Mouse (Mus musculus): ENCODE data around the gene Akap3. TPM values are rescaled to one million over a fixed set of nuclear protein-coding genes. Genes with fewer than 3 reads are reported as not detected.
A peak's percentile ranks its signal among the peaks of the same experiment; 100 is the strongest.

Akap3 gene
- 0.08 and 0.17 TPM in 2 replicates for polyA plus RNA-seq (2016; fragmentation: Nextera tagmentation; extraction: Ambion mirVana)

DNA sequence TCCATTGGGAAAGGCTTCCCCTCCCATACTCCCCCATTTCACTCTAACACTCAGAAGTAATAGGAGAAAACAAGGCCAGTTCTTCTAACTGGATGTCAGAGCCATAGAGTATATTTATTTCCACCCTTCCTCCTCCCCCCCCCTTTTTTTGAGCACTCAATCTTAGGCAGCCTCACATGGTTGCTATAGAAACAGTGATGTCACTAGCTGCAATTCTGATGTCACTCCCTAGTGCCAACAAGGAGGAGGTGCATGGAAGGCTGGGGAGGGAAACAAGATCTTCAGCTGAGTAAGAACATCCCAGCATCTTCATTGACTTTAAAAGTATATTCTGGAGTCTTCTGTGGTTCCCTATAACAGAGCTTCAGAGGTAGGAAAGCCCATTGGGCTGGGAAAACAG lies at the start of gene Akap3:
TSS of gene Akap3 (plus strand) at position 218 of the 400 bp plus-strand sequence.
- no peaks in the 10 kb centered on the region for H3K36me3 ChIP-seq
- H3K27ac ChIP-seq: no peak within 1 kb of the TSS
- no peaks in the 10 kb centered on the region; the same call in 1 of the 2 replicates for H3K27me3 ChIP-seq (replicated peaks)
- H3K4me1 ChIP-seq: peaks cover 7% of the 10 kb centered on the region
- H3K9ac ChIP-seq: no peak within 1 kb of the TSS
- ATAC-seq (ENCODE audit: low FRiP score, low read depth): no peak
- no peaks in the 10 kb centered on the region for H3K9me3 ChIP-seq
- no peak within 1 kb of the TSS for H3K4me2 ChIP-seq (replicated peaks)
- no peak within 1 kb of the TSS for H3K4me3 ChIP-seq

DNA sequence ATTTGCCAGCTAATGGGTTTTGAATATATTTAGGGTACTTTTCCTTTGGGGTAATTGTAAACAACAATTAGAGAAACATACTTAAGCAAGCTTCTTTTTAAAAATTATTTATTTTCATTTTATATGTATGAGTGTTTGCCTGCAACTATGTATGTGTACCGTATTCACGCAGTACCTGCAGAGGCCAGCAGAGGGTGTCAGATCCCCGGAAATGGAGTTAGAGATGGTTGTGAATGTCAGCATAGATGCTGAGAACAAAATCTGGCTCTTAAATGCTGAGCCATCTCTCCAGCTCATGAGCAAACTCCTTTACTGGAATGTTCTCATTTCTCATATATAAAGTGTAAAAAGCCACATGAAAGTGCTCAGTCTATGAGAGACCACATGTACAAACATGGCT lies 46.1 kb upstream of the Akap3 start:
- Histone ChIP-seq H3K4me3 (no peak overlapping the region), H3K27ac (no peak overlapping the region), H3K27me3 (replicated peaks) (no peaks in the 10 kb centered on the region), H3K36me3 (no peaks in the 10 kb centered on the region), H3K4me1 (no peaks in the 10 kb centered on the region), H3K9ac (no peak overlapping the region), H3K9me3 (no peaks in the 10 kb centered on the region), H3K4me2 (replicated peaks) (no peak overlapping the region)
- WGBS: 90% methylated on average over 3 of the region's 3 CpGs
- no peak for ATAC-seq (ENCODE audit: low FRiP score, low read depth)

DNA sequence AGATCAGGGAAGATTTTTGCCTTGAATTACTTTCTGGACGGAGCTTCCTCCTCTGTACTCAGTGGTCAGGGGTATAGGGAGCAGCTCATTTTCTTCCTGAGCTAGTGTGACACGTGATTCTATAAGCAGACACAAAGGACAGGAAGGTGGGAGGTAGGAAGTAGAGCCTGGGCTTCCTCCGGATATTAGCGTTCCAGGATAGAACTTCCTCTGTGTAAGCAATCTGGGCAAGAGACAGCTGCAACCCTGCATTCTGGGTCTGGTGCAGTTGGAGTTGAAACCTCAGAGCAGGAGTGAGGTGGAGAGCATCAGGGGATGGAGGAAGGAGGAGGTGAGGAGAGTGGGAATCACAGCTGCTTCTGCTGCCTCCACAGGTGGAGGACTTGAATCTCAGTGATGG lies 44.8 kb upstream of the Akap3 start:
- no peaks in the 10 kb centered on the region for H3K9me3 ChIP-seq
- ATAC-seq (ENCODE audit: low FRiP score, low read depth): no peak
- H3K4me1 ChIP-seq: no peaks in the 10 kb centered on the region
- H3K27me3 ChIP-seq (replicated peaks): no peaks in the 10 kb centered on the region
- H3K36me3 ChIP-seq: no peaks in the 10 kb centered on the region
- H3K4me3 ChIP-seq: no peak overlapping the region
- no peak overlapping the region for H3K4me2 ChIP-seq (replicated peaks)
- no peak overlapping the region for H3K9ac ChIP-seq
- no peak overlapping the region for H3K27ac ChIP-seq
- 79% methylated on average over 4 of the region's 4 CpGs for WGBS

DNA sequence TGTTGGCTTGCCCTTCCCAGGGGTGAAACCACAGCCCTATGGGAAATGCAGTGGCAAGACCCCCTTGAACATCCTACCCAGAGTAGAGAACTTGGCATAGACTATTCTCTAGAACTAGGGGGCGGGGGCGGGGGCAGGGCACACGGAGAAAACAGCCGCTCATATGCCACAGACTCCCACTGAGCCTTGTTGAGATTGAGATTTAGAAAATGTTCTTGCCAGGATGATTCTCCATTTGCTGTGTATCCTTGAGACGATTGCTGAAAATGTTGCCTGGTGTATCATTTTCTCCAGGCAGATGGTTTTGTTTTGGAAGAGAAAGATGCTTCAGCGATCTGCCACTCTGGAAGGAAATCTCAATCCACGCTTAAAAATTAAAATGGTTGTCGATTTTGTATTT lies 44.3 kb upstream of the Akap3 start:
- Histone ChIP-seq H3K27ac (no peak overlapping the region), H3K4me2 (replicated peaks) (no peak overlapping the region), H3K27me3 (replicated peaks) (no peaks in the 10 kb centered on the region), H3K9ac (no peak overlapping the region), H3K36me3 (no peaks in the 10 kb centered on the region), H3K4me1 (no peaks in the 10 kb centered on the region), H3K9me3 (no peaks in the 10 kb centered on the region), H3K4me3 (no peak overlapping the region)
- 88% methylated on average over 8 of the region's 8 CpGs for WGBS
- no peak for ATAC-seq (ENCODE audit: low FRiP score, low read depth)

DNA sequence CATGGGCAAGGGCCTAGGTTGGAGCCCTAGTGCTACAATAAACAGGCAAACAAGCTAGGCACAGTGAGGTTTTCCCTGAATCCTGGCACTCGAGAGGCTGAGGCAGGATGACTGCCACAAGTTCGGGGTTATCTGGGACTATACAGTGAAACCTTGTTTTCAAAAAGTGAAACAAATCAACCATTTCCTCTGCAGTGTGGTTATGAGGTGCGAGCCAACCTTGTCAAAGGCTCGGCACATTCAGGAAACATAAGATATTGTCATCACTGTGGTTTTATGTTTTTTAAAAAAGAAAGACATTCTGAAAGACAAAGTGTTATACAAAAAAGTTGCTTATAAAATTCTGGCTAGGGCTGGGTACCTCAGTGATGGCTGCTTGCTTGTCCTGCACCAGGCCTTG lies 41.4 kb upstream of the Akap3 start:
- H3K4me3 ChIP-seq: no peak overlapping the region
- no peaks in the 10 kb centered on the region for H3K27me3 ChIP-seq (replicated peaks)
- H3K9me3 ChIP-seq: no peaks in the 10 kb centered on the region
- H3K9ac ChIP-seq: no peak overlapping the region
- no peak overlapping the region for H3K4me2 ChIP-seq (replicated peaks)
- H3K4me1 ChIP-seq: no peaks in the 10 kb centered on the region
- no peak overlapping the region for H3K27ac ChIP-seq
- ATAC-seq (ENCODE audit: low FRiP score, low read depth): no peak
- H3K36me3 ChIP-seq: no peaks in the 10 kb centered on the region
- WGBS: 87% methylated on average over 4 of the region's 4 CpGs

DNA sequence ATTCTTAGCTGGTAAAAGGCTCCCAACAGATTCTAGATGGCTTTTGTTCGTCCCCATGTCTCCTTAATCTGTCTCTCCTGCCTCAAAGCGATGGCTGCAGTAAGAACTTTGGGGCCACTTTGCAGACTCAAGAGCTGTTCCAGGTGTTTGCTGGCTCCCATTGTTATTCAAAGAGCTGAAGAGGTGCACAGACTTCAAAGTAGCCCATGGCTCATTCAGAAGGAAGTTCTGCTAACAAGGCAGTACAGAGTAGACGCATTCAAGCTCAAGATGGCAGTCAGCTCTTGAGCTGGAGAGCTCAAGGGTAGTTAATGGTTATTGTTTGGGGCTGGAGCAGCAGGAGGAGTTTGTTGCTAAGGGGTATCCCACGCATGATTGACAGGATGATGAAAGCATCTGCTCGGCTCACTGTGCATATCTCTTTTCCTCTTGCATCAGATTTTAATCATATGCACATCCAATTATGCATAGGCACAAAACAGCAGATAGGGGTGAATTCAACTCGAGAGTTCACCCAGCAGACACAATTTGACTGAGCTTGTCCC lies 37.6 kb upstream of the Akap3 start:
- Histone ChIP-seq H3K9me3 (no peaks in the 10 kb centered on the region), H3K36me3 (peaks cover 10% of the 10 kb centered on the region), H3K4me3 (no peak overlapping the region), H3K4me2 (replicated peaks) (no peak overlapping the region), H3K27me3 (replicated peaks) (no peaks in the 10 kb centered on the region), H3K9ac (no peak overlapping the region), H3K27ac (no peak overlapping the region), H3K4me1 (no peaks in the 10 kb centered on the region)
- no peak for ATAC-seq (ENCODE audit: low FRiP score, low read depth)
- WGBS: 76% methylated on average over 6 of the region's 6 CpGs

DNA sequence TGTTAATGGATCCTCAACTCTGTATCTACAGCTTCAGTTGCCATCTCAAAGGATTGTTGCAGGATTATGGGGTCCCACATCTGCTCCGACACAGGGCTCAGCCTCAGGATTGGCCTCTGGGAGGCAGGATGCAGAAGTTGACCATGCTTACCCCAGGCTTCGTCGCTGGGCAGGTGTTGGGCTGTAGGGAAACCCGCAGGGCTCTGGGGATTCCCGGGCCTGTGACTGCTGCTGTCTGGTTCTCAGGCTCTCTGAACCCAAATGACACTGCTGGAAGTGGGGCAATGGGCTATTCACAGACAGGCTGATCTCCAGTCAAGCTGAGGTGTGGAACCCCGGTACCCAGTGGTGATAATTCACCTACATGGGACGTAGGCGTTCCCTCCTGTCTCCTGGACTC lies 36.6 kb upstream of the Akap3 start:
- H3K4me2 ChIP-seq (replicated peaks): no peak overlapping the region

DNA sequence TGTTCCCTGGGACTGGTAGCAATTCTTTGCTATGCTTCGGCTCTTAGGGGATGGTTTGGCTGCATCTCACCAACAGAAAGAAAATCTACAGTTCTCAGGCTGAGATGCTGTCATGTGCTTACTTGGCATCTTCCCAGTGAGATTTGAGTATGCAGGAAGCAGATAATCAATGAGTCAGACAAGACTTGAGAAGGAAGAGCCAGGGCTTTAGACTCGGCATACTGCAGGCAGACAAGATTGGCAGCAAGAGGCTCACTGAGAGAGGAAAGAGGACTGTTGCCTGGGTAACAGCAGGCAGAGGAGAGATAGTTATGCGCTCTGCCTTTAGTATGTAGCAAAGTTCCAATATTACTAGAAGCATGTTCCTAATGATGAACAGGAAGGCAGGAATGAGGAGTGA lies 29.8 kb upstream of the Akap3 start:
- no peak overlapping the region for H3K27ac ChIP-seq
- ATAC-seq (ENCODE audit: low FRiP score, low read depth): no peak
- no peaks in the 10 kb centered on the region for H3K4me1 ChIP-seq
- H3K9ac ChIP-seq: no peak overlapping the region
- no peak overlapping the region for H3K4me2 ChIP-seq (replicated peaks)
- no peaks in the 10 kb centered on the region for H3K27me3 ChIP-seq (replicated peaks)
- H3K36me3 ChIP-seq: peaks cover 83% of the 10 kb centered on the region
- H3K4me3 ChIP-seq: no peak overlapping the region
- 90% methylated on average over 3 of the region's 3 CpGs for WGBS
- no peaks in the 10 kb centered on the region for H3K9me3 ChIP-seq

More for the DNA sequence above, 36.6 kb upstream of the Akap3 start:
- ATAC-seq (ENCODE audit: low FRiP score, low read depth): no peak
- peaks cover 20% of the 10 kb centered on the region for H3K36me3 ChIP-seq
- H3K27ac ChIP-seq: no peak overlapping the region
- WGBS: 91% methylated on average over 8 of the region's 8 CpGs
- H3K4me3 ChIP-seq: no peak overlapping the region
- no peaks in the 10 kb centered on the region for H3K4me1 ChIP-seq
- H3K9ac ChIP-seq: no peak overlapping the region
- H3K27me3 ChIP-seq (replicated peaks): no peaks in the 10 kb centered on the region
- H3K9me3 ChIP-seq: no peaks in the 10 kb centered on the region

DNA sequence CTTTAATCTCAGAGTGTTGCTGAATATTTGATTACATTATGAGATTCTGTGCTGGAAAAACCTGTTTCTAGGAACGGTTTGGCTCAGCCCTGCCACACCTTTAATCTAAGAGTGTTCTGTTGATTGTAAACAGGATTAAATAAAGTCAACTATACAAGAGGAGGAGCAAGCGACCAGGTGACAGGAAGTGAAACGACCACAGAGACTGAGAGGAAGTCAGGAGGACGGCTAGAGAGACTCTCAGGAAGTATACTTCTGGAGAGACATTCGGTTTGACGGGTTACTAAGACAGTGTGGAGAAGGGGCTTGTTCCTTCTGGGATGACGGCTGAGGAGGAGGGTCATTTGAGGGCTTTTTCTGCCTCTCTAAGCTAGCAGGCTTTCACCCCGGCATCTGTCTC lies 16.3 kb upstream of the Akap3 start:
- Histone ChIP-seq H3K36me3 (peaks cover 84% of the 10 kb centered on the region), H3K27ac (no peak overlapping the region), H3K27me3 (replicated peaks) (no peaks in the 10 kb centered on the region), H3K9me3 (no peaks in the 10 kb centered on the region), H3K4me1 (no peaks in the 10 kb centered on the region), H3K4me3 (no peak overlapping the region), H3K9ac (no peak overlapping the region), H3K4me2 (replicated peaks) (no peak overlapping the region)
- 87% methylated on average over 8 of the region's 8 CpGs for WGBS
- ATAC-seq (ENCODE audit: low FRiP score, low read depth): no peak

DNA sequence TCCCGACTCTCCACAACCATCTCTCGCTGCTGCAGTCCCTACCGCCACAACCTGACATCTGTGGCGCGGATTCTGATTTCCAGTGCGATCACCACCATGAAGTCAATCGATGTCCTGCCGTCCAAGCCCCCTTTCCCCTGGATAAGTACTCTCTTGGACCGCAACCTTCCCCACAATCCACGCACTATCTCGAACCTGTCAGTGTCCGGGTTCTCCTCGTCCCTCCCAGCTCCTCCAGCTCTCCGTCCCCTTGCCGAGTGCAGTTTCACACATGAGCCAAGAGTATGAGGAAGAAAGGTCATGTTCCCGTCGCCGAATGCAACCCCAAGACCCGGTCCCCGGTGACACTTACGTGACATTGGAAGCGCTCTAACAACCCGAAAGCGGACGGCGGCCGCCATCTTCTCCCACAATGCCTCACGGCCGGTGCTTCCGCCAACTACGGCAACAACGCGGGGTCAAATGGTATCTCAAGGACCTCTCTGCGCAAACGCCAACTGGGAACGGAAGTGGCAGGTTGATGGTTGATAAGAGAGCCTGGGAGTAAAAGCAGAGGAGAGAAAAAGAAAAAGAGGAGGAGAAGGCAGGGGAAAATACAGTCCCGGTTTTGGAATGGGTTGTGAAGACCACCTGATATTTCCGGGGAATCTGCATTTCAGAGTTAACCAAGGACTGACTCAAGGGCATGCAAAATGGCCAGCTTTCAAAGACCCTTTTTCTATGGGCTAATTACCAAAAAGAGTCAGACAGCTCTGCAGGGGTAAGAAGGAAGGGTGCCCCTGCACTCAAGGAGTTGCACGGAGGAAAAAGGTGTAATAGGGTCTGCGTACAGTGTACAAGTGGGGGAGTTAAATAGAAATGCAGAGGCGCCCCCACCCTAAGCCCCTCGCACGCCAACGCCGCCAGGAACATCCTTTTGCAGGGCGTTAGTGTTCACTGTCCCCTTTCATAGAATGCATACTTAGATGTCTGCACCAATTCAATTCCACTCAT lies 3.9 kb upstream of the Akap3 start, which contains the start of gene Ndufa9:
TSS of gene Ndufa9 (minus strand) at position 425 of the 993 bp plus-strand sequence.
- peak within 1 kb of the TSS; percentile 83 for H3K9ac ChIP-seq
- no peaks in the 10 kb centered on the region for H3K9me3 ChIP-seq
- 8% methylated on average over 46 of the region's 46 CpGs for WGBS
- no peak within 1 kb of the TSS for H3K27ac ChIP-seq
- H3K4me2 ChIP-seq (replicated peaks): peak within 1 kb of the TSS; percentile 74
- peak within 1 kb of the TSS; percentile 82 for H3K4me3 ChIP-seq
- ATAC-seq (ENCODE audit: low FRiP score, low read depth): peak; percentile 89
- H3K4me1 ChIP-seq: peaks cover 11% of the 10 kb centered on the region
- H3K36me3 ChIP-seq: peaks cover 3% of the 10 kb centered on the region; the same call in 1 of the 2 replicates
- no peaks in the 10 kb centered on the region; the same call in 1 of the 2 replicates for H3K27me3 ChIP-seq (replicated peaks)

DNA sequence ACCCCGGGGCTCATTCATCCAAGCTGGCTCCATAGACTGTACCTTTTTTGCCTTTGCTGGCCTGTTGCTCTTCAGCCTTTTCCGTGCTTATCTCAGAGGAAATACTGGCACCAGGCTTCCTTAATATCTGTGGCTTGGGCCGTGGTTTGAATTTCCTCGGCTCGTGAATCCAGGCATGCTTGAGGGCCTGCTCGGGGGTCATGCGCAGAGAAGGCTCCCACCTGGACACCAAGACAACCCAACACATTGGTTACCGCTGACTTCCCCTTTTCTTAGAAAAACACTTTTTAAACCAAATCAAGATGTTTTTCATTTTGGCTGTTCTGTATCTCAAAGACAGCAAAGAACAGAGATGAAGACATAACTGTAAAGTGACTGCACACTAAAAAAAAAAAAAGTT lies 24.2 kb downstream of the Akap3 start:
- Histone ChIP-seq H3K9ac (no peak overlapping the region), H3K27ac (no peak overlapping the region), H3K4me3 (no peak overlapping the region), H3K36me3 (no peaks in the 10 kb centered on the region), H3K27me3 (replicated peaks) (no peaks in the 10 kb centered on the region), H3K4me1 (no peaks in the 10 kb centered on the region), H3K9me3 (no peaks in the 10 kb centered on the region), H3K4me2 (replicated peaks) (no peak overlapping the region)
- WGBS: 90% methylated on average over 8 of the region's 8 CpGs
- no peak for ATAC-seq (ENCODE audit: low FRiP score, low read depth)

DNA sequence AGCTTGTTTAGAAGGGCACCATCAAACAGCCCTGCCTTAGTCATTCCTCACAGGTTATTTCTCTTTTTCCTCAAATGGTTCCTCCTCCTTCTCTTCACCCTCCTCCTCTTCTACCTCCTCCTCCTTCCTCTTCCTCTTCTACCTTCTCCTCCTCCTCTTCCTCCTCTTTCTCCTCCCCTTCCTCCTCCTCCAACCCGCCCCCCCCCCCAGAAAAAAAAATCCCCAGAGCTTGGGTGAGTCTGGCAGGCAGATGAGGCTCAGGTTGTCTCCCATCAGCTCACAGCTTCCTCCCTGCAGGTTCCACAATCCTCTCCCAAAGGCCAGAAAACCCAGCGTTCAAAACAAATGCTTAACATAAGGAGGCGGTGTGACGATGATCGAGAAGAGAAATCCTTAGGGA lies 54.5 kb downstream of the Akap3 start:
- no peak for ATAC-seq (ENCODE audit: low FRiP score, low read depth)
- H3K27me3 ChIP-seq (replicated peaks): no peaks in the 10 kb centered on the region
- H3K9ac ChIP-seq: no peak overlapping the region
- no peak overlapping the region for H3K4me3 ChIP-seq
- H3K9me3 ChIP-seq: no peaks in the 10 kb centered on the region
- no peaks in the 10 kb centered on the region for H3K36me3 ChIP-seq
- 69% methylated on average over 5 of the region's 5 CpGs for WGBS
- no peak overlapping the region for H3K27ac ChIP-seq
- H3K4me2 ChIP-seq (replicated peaks): no peak overlapping the region
- H3K4me1 ChIP-seq: no peaks in the 10 kb centered on the region
